Mouse (Mus musculus) embryo, embryonic 11 days (tissue): ENCODE results near the gene C2cd3.
A peak's percentile ranks its signal among the peaks of the same experiment; 100 is the strongest.

Source experiments
- DNase-seq: peaks from one replicate; pipeline ENCODE4 v3.0.0-alpha.2; 2015

C2cd3 gene

GRCm38 (mm10) chr7:100371495-100372451, at the start of gene C2cd3, which contains the start of gene Ppme1:
Gene C2cd3, plus strand, starts transcription at chr7:100372233.
Gene Ppme1, minus strand, starts transcription at chr7:100372307.
- DNase-seq = peak; percentile 99

GRCm38 (mm10) chr7:100323721-100324120, 48.3 kb upstream of the C2cd3 start:
- no peak for DNase-seq

GRCm38 (mm10) chr7:100325482-100325881, 46.6 kb upstream of the C2cd3 start:
- DNase-seq = peak; percentile 45

GRCm38 (mm10) chr7:100327514-100327913, 44.5 kb upstream of the C2cd3 start:
- no peak for DNase-seq

GRCm38 (mm10) chr7:100328636-100329035, 43.4 kb upstream of the C2cd3 start:
- no peak for DNase-seq

GRCm38 (mm10) chr7:100331269-100331668, 40.8 kb upstream of the C2cd3 start:
- no peak for DNase-seq

GRCm38 (mm10) chr7:100335921-100336320, 36.1 kb upstream of the C2cd3 start:
- no peak for DNase-seq

- no peak for DNase-seq
Measured at GRCm38 (mm10) chr7:100354984-100355383, 17.0 kb upstream of the C2cd3 start.

GRCm38 (mm10) chr7:100356324-100356723, 15.7 kb upstream of the C2cd3 start:
- DNase-seq = no peak

- no peak for DNase-seq
Measured at GRCm38 (mm10) chr7:100356768-100357167, 15.3 kb upstream of the C2cd3 start.

GRCm38 (mm10) chr7:100357856-100358255, 14.2 kb upstream of the C2cd3 start:
- DNase-seq = no peak

- DNase-seq = no peak
Measured at GRCm38 (mm10) chr7:100363162-100363561, 8.9 kb upstream of the C2cd3 start.

GRCm38 (mm10) chr7:100364888-100365287, 7.1 kb upstream of the C2cd3 start:
- peak; percentile 29 for DNase-seq

- DNase-seq = peak; percentile 34
Measured at GRCm38 (mm10) chr7:100372452-100372980, 483 bp downstream of the C2cd3 start.

- no peak for DNase-seq
Measured at GRCm38 (mm10) chr7:100378257-100378656, 6.2 kb downstream of the C2cd3 start.

- no peak for DNase-seq
Measured at GRCm38 (mm10) chr7:100381161-100381560, 9.1 kb downstream of the C2cd3 start.

GRCm38 (mm10) chr7:100383207-100383606, 11.2 kb downstream of the C2cd3 start:
- DNase-seq = no peak

GRCm38 (mm10) chr7:100388174-100388573, 16.1 kb downstream of the C2cd3 start:
- no peak for DNase-seq

- DNase-seq = no peak
Measured at GRCm38 (mm10) chr7:100390166-100390565, 18.1 kb downstream of the C2cd3 start.

- DNase-seq = peak; percentile 43
Measured at GRCm38 (mm10) chr7:100392265-100392664, 20.2 kb downstream of the C2cd3 start.

GRCm38 (mm10) chr7:100399231-100399913, 27.3 kb downstream of the C2cd3 start:
- DNase-seq = peak; percentile 63

- DNase-seq = no peak
Measured at GRCm38 (mm10) chr7:100400899-100401539, 29.0 kb downstream of the C2cd3 start.

GRCm38 (mm10) chr7:100402715-100403114, 30.7 kb downstream of the C2cd3 start:
- no peak for DNase-seq
